ENCODE assay signal across 8 mouse cellular contexts in genomic region chr3:37723662-37724170, GRCm38 (mm10). TPM values are rescaled to one million over a fixed set of nuclear protein-coding genes. Genes with fewer than 3 reads are reported as not detected.
DNase-seq lines count a peak whose midpoint lies in the region; ATAC-seq lines count a peak whose summit lies in the region.

No protein-coding gene starts in this region.

- peak overlapping the region; percentile 65 for H3K4me2 ChIP-seq in kidney, embryonic 16.5 days (replicated peaks; ENCODE audit: low read depth, low read length)
- peak overlapping the region; percentile 65 for H3K4me2 ChIP-seq in hindbrain, embryonic 12.5 days (replicated peaks)
- H3K4me2 ChIP-seq in limb, embryonic 11.5 days (ENCODE audit: low read depth, severe bottlenecking): peak overlapping the region; percentile 67
- H3K4me2 ChIP-seq in neural tube, embryonic 13.5 days: peak overlapping the region; percentile 66

- H3K4me1 ChIP-seq in kidney, embryonic 16.5 days (ENCODE audit: insufficient read depth, low read length): peaks cover 44% of the 10 kb centered on the region
- peaks cover 33% of the 10 kb centered on the region for H3K4me1 ChIP-seq in embryonic facial prominence, embryonic 10.5 days
- H3K4me1 ChIP-seq in hindbrain, embryonic 12.5 days: peaks cover 28% of the 10 kb centered on the region
- peaks cover 12% of the 10 kb centered on the region; the same call in 1 of the 2 replicates for H3K4me1 ChIP-seq in limb, embryonic 11.5 days (ENCODE audit: control insufficient read depth, insufficient read depth, low read length)
- H3K4me1 ChIP-seq in neural tube, embryonic 13.5 days (replicated peaks): peaks cover 28% of the 10 kb centered on the region

- no peak for DNase-seq in kidney, postnatal 36 days
- DNase-seq in embryonic facial prominence, embryonic 10.5 days (ENCODE audit: low spot score): peak; percentile 62
- DNase-seq in limb, embryonic 11.5 days (ENCODE audit: low spot score): peak; percentile 67
- no peak for DNase-seq in ovary, adult 18-20 months (ENCODE audit: low spot score)
- no peak for DNase-seq in gastrocnemius, postnatal 4 days (ENCODE audit: low spot score in 2 of 2)

- H3K9ac ChIP-seq in kidney, embryonic 16.5 days (replicated peaks; ENCODE audit: low read length): peak overlapping the region; percentile 64
- peak overlapping the region; percentile 55 for H3K9ac ChIP-seq in hindbrain, embryonic 12.5 days
- peak overlapping the region; percentile 54 for H3K9ac ChIP-seq in limb, embryonic 11.5 days (ENCODE audit: low read length)
- peak overlapping the region; percentile 64 for H3K9ac ChIP-seq in neural tube, embryonic 13.5 days

- peak overlapping the region; percentile 46 for H3K4me3 ChIP-seq in kidney, embryonic 16.5 days (ENCODE audit: low read length)
- peak overlapping the region; percentile 60 for H3K4me3 ChIP-seq in embryonic facial prominence, embryonic 10.5 days
- H3K4me3 ChIP-seq in hindbrain, embryonic 12.5 days: peak overlapping the region; percentile 35
- peak overlapping the region; percentile 36 for H3K4me3 ChIP-seq in limb, embryonic 11.5 days (ENCODE audit: low read depth, low read length)
- H3K4me3 ChIP-seq in neural tube, embryonic 13.5 days: peak overlapping the region; percentile 42

- no peaks in the 10 kb centered on the region for H3K27me3 ChIP-seq in kidney, embryonic 16.5 days (ENCODE audit: insufficient read depth, low read length)
- H3K27me3 ChIP-seq in embryonic facial prominence, embryonic 10.5 days (replicated peaks; ENCODE audit: low read depth, poor library complexity, severe bottlenecking): peaks cover 52% of the 10 kb centered on the region
- H3K27me3 ChIP-seq in hindbrain, embryonic 12.5 days: peaks cover 18% of the 10 kb centered on the region
- no peaks in the 10 kb centered on the region for H3K27me3 ChIP-seq in limb, embryonic 11.5 days (ENCODE audit: control insufficient read depth, insufficient read depth, low read length)
- peaks cover 39% of the 10 kb centered on the region for H3K27me3 ChIP-seq in neural tube, embryonic 13.5 days

- H3K27ac ChIP-seq in kidney, embryonic 16.5 days (ENCODE audit: low read length): peak overlapping the region; percentile 94
- H3K27ac ChIP-seq in embryonic facial prominence, embryonic 10.5 days (replicated peaks): peak overlapping the region; percentile 84
- H3K27ac ChIP-seq in hindbrain, embryonic 12.5 days: peak overlapping the region; percentile 35
- H3K27ac ChIP-seq in limb, embryonic 11.5 days (replicated peaks; ENCODE audit: low read depth, low read length): peak overlapping the region; percentile 81
- H3K27ac ChIP-seq in neural tube, embryonic 13.5 days (replicated peaks): no peak overlapping the region; the same call in 1 of the 2 replicates

- H3K36me3 ChIP-seq in kidney, embryonic 16.5 days (ENCODE audit: insufficient read depth, low read length): no peaks in the 10 kb centered on the region
- H3K36me3 ChIP-seq in embryonic facial prominence, embryonic 10.5 days (replicated peaks): no peaks in the 10 kb centered on the region
- H3K36me3 ChIP-seq in hindbrain, embryonic 12.5 days: no peaks in the 10 kb centered on the region
- no peaks in the 10 kb centered on the region for H3K36me3 ChIP-seq in limb, embryonic 11.5 days (ENCODE audit: control insufficient read depth, insufficient read depth, low read length)
- no peaks in the 10 kb centered on the region for H3K36me3 ChIP-seq in neural tube, embryonic 13.5 days

- peak; percentile 69; the same call in 1 of the 2 replicates for ATAC-seq in kidney, embryonic 16.5 days (ENCODE audit: low FRiP score, low TSS enrichment)
- ATAC-seq in hindbrain, embryonic 12.5 days (ENCODE audit: low FRiP score): peak; percentile 82
- ATAC-seq in limb, embryonic 11.5 days (ENCODE audit: insufficient number of reproducible peaks, low FRiP score, low TSS enrichment, low read depth): peak; percentile 57; the same call in 1 of the 2 replicates
- peak; percentile 88 for ATAC-seq in neural tube, embryonic 13.5 days (ENCODE audit: low read depth)

- 4% methylated on average over 17 of the region's 17 CpGs for WGBS in kidney, embryonic 16.5 days
- WGBS in embryonic facial prominence, embryonic 10.5 days: 2% methylated on average over 17 of the region's 17 CpGs
- under 1% methylated on average over 17 of the region's 17 CpGs for WGBS in hindbrain, embryonic 12.5 days
- WGBS in limb, embryonic 11.5 days: under 1% methylated on average over 17 of the region's 17 CpGs
- 0% methylated on average over 17 of the region's 17 CpGs for WGBS in neural tube, embryonic 13.5 days

- H3K9me3 ChIP-seq in kidney, embryonic 16.5 days (ENCODE audit: low read length): no peaks in the 10 kb centered on the region
- no peaks in the 10 kb centered on the region for H3K9me3 ChIP-seq in embryonic facial prominence, embryonic 10.5 days
- no peaks in the 10 kb centered on the region for H3K9me3 ChIP-seq in hindbrain, embryonic 12.5 days (replicated peaks)
- no peaks in the 10 kb centered on the region for H3K9me3 ChIP-seq in limb, embryonic 11.5 days (ENCODE audit: control insufficient read depth, low read length)
- H3K9me3 ChIP-seq in neural tube, embryonic 13.5 days: no peaks in the 10 kb centered on the region

RNA-seq across cellular contexts. Expression of gene Gm5148, which starts 0.6 kb away (rescaled TPM):
- polyA plus RNA-seq in kidney, embryonic 16.5 days (2015; fragmentation: Nextera tagmentation; extraction: Ambion mirVana): 7.5 and 9.6 TPM in 2 replicates
- 3.1 and 4.1 TPM in 2 replicates for polyA plus RNA-seq in embryonic facial prominence, embryonic 10.5 days (2016; fragmentation: Nextera tagmentation; extraction: Ambion mirVana)
- polyA plus RNA-seq in hindbrain, embryonic 12.5 days (2016; fragmentation: Nextera tagmentation; extraction: Ambion mirVana): 3.9 and 4.0 TPM in 2 replicates
- polyA plus RNA-seq in limb, embryonic 11.5 days (2014; fragmentation: Nextera tagmentation; extraction: Ambion mirVana): 5.6 and 6.0 TPM in 2 replicates
- polyA plus RNA-seq in neural tube, embryonic 13.5 days (2015; fragmentation: Nextera tagmentation; extraction: Ambion mirVana): 7.3 TPM in 2 replicates
- under 1 TPM in 1 of 2 experiments, not detected in 1; 0.21 TPM for total RNA-seq in gastrocnemius, postnatal 4 days (2021)

Comparison
In these comparisons a context has a peak if more than half of its experiments do, and no peak if none do; other contexts are left out.
1. DNase-seq: peak in embryonic facial prominence, embryonic 10.5 days (single experiment) and limb, embryonic 11.5 days (single experiment); none in kidney, postnatal 36 days (0 of 2), ovary, adult 18-20 months (single experiment) and gastrocnemius, postnatal 4 days (0 of 2).
2. Peak in every context shown above with its lines, with median percentiles within 50 percentile points of each other: ATAC-seq, H3K4me2 ChIP-seq, H3K4me3 ChIP-seq and H3K9ac ChIP-seq.